Mouse (Mus musculus): ENCODE results near the gene B4galnt2.

- TF ChIP-seq CTCF (IDR thresholded peaks at IDR 0.05; ENCODE audit: control insufficient read depth, insufficient read depth, insufficient read length) (no peak), MYOD1 (IDR thresholded peaks at IDR 0.05; ENCODE audit: control insufficient read depth, insufficient read length, low read depth) (no peak), MYOG (IDR thresholded peaks at IDR 0.05; ENCODE audit: control insufficient read depth, extremely low read depth, insufficient read length) (no peak)
Measured at GRCm38 (mm10) chr11:95939828-95940507, 25.3 kb upstream of the B4galnt2 start.
